Mouse (Mus musculus): ENCODE measurements at regions not wholly inside any gene's neighbourhood (a gene's known extent, or its start where the extent isn't known, plus 50 kb on each side); places are given as distances from the start of the nearest gene placed in this dataset.

DNA sequence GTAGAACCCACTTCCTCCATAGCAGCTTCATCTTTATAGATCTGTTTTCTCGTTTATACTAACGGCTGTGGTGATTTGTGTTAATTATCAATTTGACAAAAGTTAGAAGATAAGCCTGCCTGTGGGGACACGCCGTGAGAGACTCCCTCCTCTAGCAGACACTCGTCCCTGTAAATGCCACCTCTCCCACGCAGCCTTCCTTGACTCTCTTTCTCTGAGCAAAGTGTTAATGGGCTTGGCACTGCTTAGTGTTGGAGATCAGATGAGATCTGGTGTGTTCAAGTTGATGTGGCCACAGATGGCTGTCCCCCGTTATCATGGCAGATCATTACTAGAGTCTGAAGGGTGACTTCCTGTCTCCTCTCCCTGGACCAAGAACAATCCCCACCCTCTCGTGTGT, 113.1 kb downstream of the Plxna1 start:
- WGBS: 76% methylated on average over 8 of the region's 8 CpGs

DNA sequence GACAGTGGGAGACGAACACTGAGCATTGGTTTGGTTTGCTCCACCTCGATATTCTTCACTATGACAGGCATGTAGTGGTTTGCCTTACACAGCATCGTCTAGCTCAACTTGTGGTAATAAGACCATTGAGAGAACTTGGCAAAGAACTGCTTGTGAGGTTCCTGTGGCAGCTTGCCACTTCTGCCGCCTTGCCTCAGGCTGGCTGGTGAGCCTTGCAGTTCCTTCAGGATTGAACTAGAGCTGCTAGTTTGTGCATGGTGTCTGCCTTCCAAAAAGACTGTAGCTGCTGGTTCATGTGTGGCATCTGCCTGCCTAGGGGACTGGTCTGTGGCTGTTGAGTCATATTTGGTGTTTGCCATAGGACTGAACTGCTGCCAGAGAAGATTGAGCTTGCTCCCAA, 110.8 kb downstream of the Plxna1 start:
- no peak overlapping the region for H3K9ac ChIP-seq
- no peaks in the 10 kb centered on the region for H3K9me3 ChIP-seq (ENCODE audit: low read length)
- WGBS: 64% methylated on average over 4 of the region's 4 CpGs
- no peak overlapping the region for H3K27ac ChIP-seq (ENCODE audit: low read depth, low read length)
- ATAC-seq: no peak
- H3K36me3 ChIP-seq (ENCODE audit: insufficient read depth): no peaks in the 10 kb centered on the region
- no peak overlapping the region for H3K4me2 ChIP-seq (ENCODE audit: low read depth)
- H3K27me3 ChIP-seq (ENCODE audit: insufficient read depth, low read length): no peaks in the 10 kb centered on the region
- no peaks in the 10 kb centered on the region for H3K4me1 ChIP-seq (ENCODE audit: insufficient read depth)
- H3K4me3 ChIP-seq (ENCODE audit: low read depth, low read length): no peak overlapping the region
- no peak for TF ChIP-seq CTCF (IDR thresholded peaks at IDR 0.05; ENCODE audit: low read depth)
- peak; percentile 52 for DNase-seq

More for the DNA sequence above, 113.1 kb downstream of the Plxna1 start:
- Histone ChIP-seq H3K27me3 (ENCODE audit: insufficient read depth, low read length) (no peaks in the 10 kb centered on the region), H3K4me2 (ENCODE audit: low read depth) (no peak overlapping the region), H3K4me3 (ENCODE audit: low read depth, low read length) (no peak overlapping the region), H3K9me3 (ENCODE audit: low read length) (no peaks in the 10 kb centered on the region), H3K9ac (no peak overlapping the region), H3K36me3 (ENCODE audit: insufficient read depth) (no peaks in the 10 kb centered on the region), H3K4me1 (ENCODE audit: insufficient read depth) (no peaks in the 10 kb centered on the region), H3K27ac (ENCODE audit: low read depth, low read length) (no peak overlapping the region)
- ATAC-seq (no peak), DNase-seq (no peak)
- no peak for TF ChIP-seq CTCF (IDR thresholded peaks at IDR 0.05; ENCODE audit: low read depth)

DNA sequence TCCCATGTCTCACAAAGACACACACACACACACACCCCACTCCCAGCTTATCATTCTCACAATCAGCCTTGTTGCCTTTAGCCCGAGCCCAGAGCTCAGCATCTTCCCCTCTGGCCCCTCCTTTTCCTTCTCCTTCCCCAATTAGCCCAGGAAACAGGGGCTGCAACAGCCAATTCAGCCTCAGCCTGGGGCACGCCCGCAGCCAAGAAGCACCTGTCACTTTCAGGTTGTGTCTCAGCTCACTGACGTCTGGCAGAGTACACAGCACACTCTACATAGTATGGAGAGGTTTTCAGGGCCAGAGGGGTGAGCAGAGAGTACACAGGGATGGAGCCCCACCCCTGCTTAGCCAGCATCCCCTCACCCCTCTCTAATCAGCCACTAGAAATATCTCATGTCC, 106.4 kb downstream of the Plxna1 start:
- TF ChIP-seq CTCF (IDR thresholded peaks at IDR 0.05; ENCODE audit: low read depth): no peak
- Histone ChIP-seq H3K9me3 (ENCODE audit: low read length) (no peaks in the 10 kb centered on the region), H3K4me1 (ENCODE audit: insufficient read depth) (no peaks in the 10 kb centered on the region), H3K9ac (no peak overlapping the region), H3K4me2 (ENCODE audit: low read depth) (no peak overlapping the region), H3K27me3 (ENCODE audit: insufficient read depth, low read length) (no peaks in the 10 kb centered on the region), H3K27ac (ENCODE audit: low read depth, low read length) (no peak overlapping the region), H3K4me3 (ENCODE audit: low read depth, low read length) (no peak overlapping the region), H3K36me3 (ENCODE audit: insufficient read depth) (no peaks in the 10 kb centered on the region)
- WGBS: 36% methylated on average over 4 of the region's 4 CpGs
- DNase-seq (no peak), ATAC-seq (no peak)

DNA sequence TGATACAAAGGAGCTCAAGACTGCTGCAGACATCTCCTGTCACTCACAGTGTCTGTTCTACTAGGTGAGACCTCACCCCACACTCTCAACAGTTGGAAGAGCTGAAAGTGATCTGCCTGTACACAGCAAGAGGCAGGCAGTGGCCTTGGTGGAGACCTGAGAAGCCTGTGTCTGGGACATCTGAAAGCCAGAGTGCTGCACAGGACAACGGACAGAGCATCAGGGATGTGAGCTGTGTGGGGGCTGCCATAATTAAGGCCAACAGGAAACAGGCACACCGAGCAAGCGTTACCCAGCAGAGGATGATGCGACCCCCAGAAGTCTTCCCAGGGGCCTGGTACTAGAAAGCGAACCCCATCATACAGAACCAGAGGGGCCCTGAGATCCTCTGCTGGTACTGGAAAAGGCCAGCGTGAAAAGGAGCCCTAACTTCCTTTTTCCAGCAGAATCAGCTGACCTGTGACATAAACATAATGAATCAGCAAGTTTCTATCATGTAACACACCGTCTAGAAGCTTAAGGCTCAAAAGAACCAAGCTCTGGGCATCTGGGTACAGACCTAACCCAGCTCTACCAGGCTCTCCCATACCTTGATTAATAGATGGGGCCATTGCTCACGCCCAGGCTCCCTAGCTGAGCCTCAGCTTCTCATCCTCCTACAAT, 105.7 kb downstream of the Plxna1 start:
- 75% methylated on average over 8 of the region's 8 CpGs for WGBS
- no peak overlapping the region for H3K4me3 ChIP-seq (ENCODE audit: low read depth, low read length)
- no peak overlapping the region for H3K9ac ChIP-seq
- TF ChIP-seq CTCF (IDR thresholded peaks at IDR 0.05; ENCODE audit: low read depth): no peak
- no peaks in the 10 kb centered on the region for H3K4me1 ChIP-seq (ENCODE audit: insufficient read depth)
- H3K9me3 ChIP-seq (ENCODE audit: low read length): no peaks in the 10 kb centered on the region
- ATAC-seq (no peak), DNase-seq (no peak)
- H3K4me2 ChIP-seq (ENCODE audit: low read depth): no peak overlapping the region
- no peak overlapping the region for H3K27ac ChIP-seq (ENCODE audit: low read depth, low read length)
- no peaks in the 10 kb centered on the region for H3K36me3 ChIP-seq (ENCODE audit: insufficient read depth)
- no peaks in the 10 kb centered on the region for H3K27me3 ChIP-seq (ENCODE audit: insufficient read depth, low read length)

DNA sequence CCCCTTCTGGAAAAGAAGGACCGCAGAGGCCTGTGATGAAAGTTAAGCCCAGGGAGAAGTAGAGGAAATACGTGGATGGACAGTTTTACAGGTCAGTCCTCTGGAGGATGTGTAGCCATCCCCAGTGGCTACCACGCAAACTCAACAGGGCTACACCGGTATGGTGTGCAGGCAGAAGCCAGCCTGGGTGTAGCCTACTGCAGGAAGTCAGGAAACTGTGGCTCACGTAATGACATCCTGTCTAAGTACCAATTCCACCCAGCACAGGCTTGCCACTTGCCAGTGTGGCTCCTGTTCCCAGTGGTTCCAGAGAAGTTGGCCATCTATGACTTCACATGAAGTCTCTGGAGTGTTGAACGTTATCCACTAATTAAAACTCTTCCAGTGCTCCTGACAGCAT, 105.0 kb downstream of the Plxna1 start:
- Histone ChIP-seq H3K36me3 (ENCODE audit: insufficient read depth) (no peaks in the 10 kb centered on the region), H3K27me3 (ENCODE audit: insufficient read depth, low read length) (no peaks in the 10 kb centered on the region), H3K9ac (no peak overlapping the region), H3K4me2 (ENCODE audit: low read depth) (no peak overlapping the region), H3K27ac (ENCODE audit: low read depth, low read length) (no peak overlapping the region), H3K4me1 (ENCODE audit: insufficient read depth) (no peaks in the 10 kb centered on the region), H3K4me3 (ENCODE audit: low read depth, low read length) (no peak overlapping the region), H3K9me3 (ENCODE audit: low read length) (no peaks in the 10 kb centered on the region)
- WGBS: 86% methylated on average over 6 of the region's 6 CpGs
- DNase-seq: no peak
- ATAC-seq: no peak
- no peak for TF ChIP-seq CTCF (IDR thresholded peaks at IDR 0.05; ENCODE audit: low read depth)

DNA sequence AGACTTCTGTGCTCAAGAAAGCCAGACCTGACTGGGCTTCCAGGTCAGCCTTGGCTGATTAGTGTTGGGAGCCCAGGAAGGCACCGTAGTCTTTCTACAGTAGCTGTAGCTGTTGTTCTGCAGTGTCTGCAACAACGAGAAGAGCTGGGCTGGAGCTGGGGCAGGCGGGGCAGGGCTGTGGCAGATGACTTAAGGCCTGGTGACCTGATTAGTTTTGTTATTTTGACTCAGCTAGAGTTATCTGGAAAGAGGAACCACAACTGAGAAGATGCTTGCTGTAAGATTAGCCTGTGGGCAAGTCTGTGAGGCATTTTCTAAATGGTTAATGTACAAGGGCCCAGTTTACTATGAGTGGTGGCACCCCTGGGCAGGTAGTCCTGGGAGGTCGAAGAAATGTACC, 104.3 kb downstream of the Plxna1 start:
- ATAC-seq (no peak), DNase-seq (no peak)
- 81% methylated on average over 4 of the region's 4 CpGs for WGBS
- Histone ChIP-seq H3K4me2 (ENCODE audit: low read depth) (no peak overlapping the region), H3K9me3 (ENCODE audit: low read length) (no peaks in the 10 kb centered on the region), H3K27ac (ENCODE audit: low read depth, low read length) (no peak overlapping the region), H3K4me3 (ENCODE audit: low read depth, low read length) (no peak overlapping the region), H3K36me3 (ENCODE audit: insufficient read depth) (no peaks in the 10 kb centered on the region), H3K27me3 (ENCODE audit: insufficient read depth, low read length) (no peaks in the 10 kb centered on the region), H3K4me1 (ENCODE audit: insufficient read depth) (no peaks in the 10 kb centered on the region), H3K9ac (no peak overlapping the region)
- TF ChIP-seq CTCF (IDR thresholded peaks at IDR 0.05; ENCODE audit: low read depth): no peak

DNA sequence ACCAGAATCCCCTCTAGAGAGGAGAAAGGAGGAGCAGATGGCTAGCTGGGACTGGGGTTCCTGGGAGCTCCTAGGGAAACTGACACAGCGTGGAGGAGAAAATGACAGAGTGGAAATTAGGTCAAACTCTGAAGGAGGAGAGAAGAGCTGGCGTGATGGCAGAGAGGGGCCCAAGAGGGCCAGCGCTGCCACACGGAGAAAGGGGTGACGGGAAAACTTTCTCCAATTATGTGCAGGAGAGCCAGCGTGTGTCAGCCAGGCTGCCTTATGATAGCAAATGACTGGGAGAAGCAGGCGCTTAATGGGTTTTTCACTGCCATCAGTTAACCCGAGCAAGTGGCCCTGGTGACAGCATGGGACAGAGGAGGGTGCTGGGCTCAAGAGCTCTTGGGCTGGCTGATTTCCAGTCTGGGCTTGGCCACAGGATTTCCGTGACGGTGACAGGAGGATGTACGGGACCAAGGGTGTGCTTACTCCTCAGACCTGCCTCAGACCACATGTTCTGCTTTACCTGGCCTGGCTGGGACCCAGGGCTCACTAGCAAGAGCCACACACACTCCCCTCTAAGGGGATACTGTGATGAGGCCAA, 102.9 kb downstream of the Plxna1 start:
- no peak for TF ChIP-seq CTCF (IDR thresholded peaks at IDR 0.05; ENCODE audit: low read depth)
- no peaks in the 10 kb centered on the region for H3K4me1 ChIP-seq (ENCODE audit: insufficient read depth)
- no peaks in the 10 kb centered on the region for H3K27me3 ChIP-seq (ENCODE audit: insufficient read depth, low read length)
- ATAC-seq (no peak), DNase-seq (no peak)
- H3K9me3 ChIP-seq (ENCODE audit: low read length): no peaks in the 10 kb centered on the region
- no peaks in the 10 kb centered on the region for H3K36me3 ChIP-seq (ENCODE audit: insufficient read depth)
- H3K27ac ChIP-seq (ENCODE audit: low read depth, low read length): no peak overlapping the region
- 67% methylated on average over 11 of the region's 11 CpGs for WGBS
- no peak overlapping the region for H3K4me3 ChIP-seq (ENCODE audit: low read depth, low read length)
- H3K9ac ChIP-seq: no peak overlapping the region
- H3K4me2 ChIP-seq (ENCODE audit: low read depth): no peak overlapping the region
